Mouse (Mus musculus): ENCODE measurements around the gene Srsf11.
A peak's percentile ranks its signal among the peaks of the same experiment; 100 is the strongest.

Srsf11 gene

GRCm38 (mm10) chr3:158036329-158036988 is at the start of gene Srsf11, which contains the start of gene Lrrc40:
TSS of gene Srsf11 (minus strand) at chr3:158036639.
TSS of gene Lrrc40 (plus strand) at chr3:158036662.
- DNase-seq (ENCODE audit: low read depth, low spot score) = peak; percentile 98

- DNase-seq (ENCODE audit: low read depth, low spot score) = no peak
Measured at GRCm38 (mm10) chr3:158077828-158078227, 41.4 kb upstream of the Srsf11 start.

GRCm38 (mm10) chr3:158077380-158077772 is 40.9 kb upstream of the Srsf11 start:
- DNase-seq (ENCODE audit: low read depth, low spot score) = no peak

GRCm38 (mm10) chr3:158076685-158077379 is 40.4 kb upstream of the Srsf11 start:
- DNase-seq (ENCODE audit: low read depth, low spot score) = peak; percentile 48

- DNase-seq (ENCODE audit: low read depth, low spot score) = no peak
Measured at GRCm38 (mm10) chr3:158075004-158075403, 38.6 kb upstream of the Srsf11 start.

- no peak for DNase-seq (ENCODE audit: low read depth, low spot score)
Measured at GRCm38 (mm10) chr3:158068613-158069263, 32.3 kb upstream of the Srsf11 start.

- DNase-seq (ENCODE audit: low read depth, low spot score) = no peak
Measured at GRCm38 (mm10) chr3:158067916-158068315, 31.5 kb upstream of the Srsf11 start.

- DNase-seq (ENCODE audit: low read depth, low spot score) = no peak
Measured at GRCm38 (mm10) chr3:158065256-158065655, 28.8 kb upstream of the Srsf11 start.

- DNase-seq (ENCODE audit: low read depth, low spot score) = no peak
Measured at GRCm38 (mm10) chr3:158061811-158062523, 25.5 kb upstream of the Srsf11 start.

- DNase-seq (ENCODE audit: low read depth, low spot score) = no peak
Measured at GRCm38 (mm10) chr3:158060621-158061291, 24.3 kb upstream of the Srsf11 start.

- DNase-seq (ENCODE audit: low read depth, low spot score) = no peak
Measured at GRCm38 (mm10) chr3:158049508-158049907, 13.1 kb upstream of the Srsf11 start.

- no peak for DNase-seq (ENCODE audit: low read depth, low spot score)
Measured at GRCm38 (mm10) chr3:158040755-158041154, 4.3 kb upstream of the Srsf11 start.

GRCm38 (mm10) chr3:158038106-158038505 is 1.7 kb upstream of the Srsf11 start:
- no peak for DNase-seq (ENCODE audit: low read depth, low spot score)

- DNase-seq (ENCODE audit: low read depth, low spot score) = no peak
Measured at GRCm38 (mm10) chr3:158035866-158036265, 573 bp downstream of the Srsf11 start.

- peak; percentile 21 for DNase-seq (ENCODE audit: low read depth, low spot score)
Measured at GRCm38 (mm10) chr3:158032106-158032505, 4.3 kb downstream of the Srsf11 start.

- DNase-seq (ENCODE audit: low read depth, low spot score) = peak; percentile 94
Measured at GRCm38 (mm10) chr3:158031371-158031925, 5.0 kb downstream of the Srsf11 start.

GRCm38 (mm10) chr3:158009762-158010320 is 26.6 kb downstream of the Srsf11 start:
- DNase-seq (ENCODE audit: low read depth, low spot score) = no peak

- no peak for DNase-seq (ENCODE audit: low read depth, low spot score)
Measured at GRCm38 (mm10) chr3:158008647-158009046, 27.8 kb downstream of the Srsf11 start.

GRCm38 (mm10) chr3:157998742-157999369 is 37.6 kb downstream of the Srsf11 start:
- no peak for DNase-seq (ENCODE audit: low read depth, low spot score)

GRCm38 (mm10) chr3:157995726-157996125 is 40.7 kb downstream of the Srsf11 start:
- DNase-seq (ENCODE audit: low read depth, low spot score) = no peak
